Mouse (Mus musculus) erythroblast, embryonic 14.5 days (primary cell): ENCODE measurements around the gene Hist1h3b.

Experiments used
- GATA1 ChIP-seq: IDR thresholded peaks from 2 replicates; pipeline ENCODE4 v1.6.1; 2012; ENCODE audit warnings: low read length, inconsistent platforms, mixed read lengths
- TAL1 ChIP-seq: IDR thresholded peaks from 3 replicates; pipeline ENCODE4 v1.6.1; 2012; ENCODE audit warnings: low read length, inconsistent platforms, mixed read lengths

DNA sequence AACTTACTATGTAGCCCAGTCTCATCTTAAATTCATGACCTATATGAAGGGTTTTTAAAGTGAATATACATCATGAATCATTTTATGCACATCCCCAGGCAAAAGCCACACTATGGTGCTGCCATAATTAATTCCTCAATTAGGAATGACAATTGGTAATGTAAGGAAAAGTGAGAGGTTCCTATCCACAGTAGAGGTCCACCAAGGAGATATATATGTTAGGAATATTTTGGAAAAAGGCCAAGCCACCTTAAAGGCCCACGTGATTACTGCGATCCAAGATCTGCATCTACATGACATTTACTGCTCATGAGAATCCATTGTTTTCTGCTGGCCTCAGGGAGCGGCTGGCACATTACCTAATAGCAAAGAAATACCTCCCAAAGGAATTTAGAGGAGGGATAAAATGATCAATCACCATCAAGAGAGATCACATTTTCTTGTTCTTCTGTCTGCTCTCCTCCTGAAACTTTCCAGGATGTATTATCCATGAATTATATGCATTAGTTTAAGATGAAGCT is 7.2 kb downstream of the Hist1h3b start:
- TF ChIP-seq TAL1, result no peak
- TF ChIP-seq GATA1, result no peak
